Mouse (Mus musculus) gastrocnemius, postnatal 36 days (tissue): Measurements from ENCODE around the gene Gulp1. TPM values are rescaled to one million over a fixed set of nuclear protein-coding genes. Genes with fewer than 3 reads are reported as not detected.
A peak's percentile ranks its signal among the peaks of the same experiment; 100 is the strongest.

ENCODE experiments used
- DNase-seq, 2 experiments: peaks; one replicate each; pipeline ENCODE4 v3.0.0; 2022
- intact Hi-C: fragments of 180-260 bp; cut with DNase I; formaldehyde crosslinking; loops from one replicate; pipeline ENCODE4 v1.15.1; 2025
- long read RNA-seq, 2 experiments: library from polyadenylated mRNA; stranded (forward); transcript quantifications; one replicate each; pipeline ENCODE4 v2.0.0; 2021
- total RNA-seq, 2 experiments: library from RNA; stranded (reverse); gene quantifications; 2 replicates each; pipeline ENCODE4 v1.2.3; 2021

Gene Gulp1
- total RNA-seq, result 1 to 10 TPM; 2.9 to 3.1 TPM
- long read RNA-seq, experiment 1, partial matches to known transcripts, result 1 of 2 reads
- long read RNA-seq, experiment 1, other reads (novel, unspliced or antisense), result 0 of 2 reads
- long read RNA-seq, experiment 2, partial matches to known transcripts, result 0 of 2 reads
- long read RNA-seq, experiment 2, other reads (novel, unspliced or antisense), result 0 of 2 reads

- intact Hi-C loops, result loop anchor here (5.0 kb wide), 1 partner anchor 191 kb away; no protein-coding TSS in a partner anchor
- DNase-seq, result peak; percentile 74
These were observed at the start of gene Gulp1 for GRCm38 (mm10) chr1:44551461-44552370. TSS of gene Gulp1 (plus strand) at chr1:44551511.

DNA sequence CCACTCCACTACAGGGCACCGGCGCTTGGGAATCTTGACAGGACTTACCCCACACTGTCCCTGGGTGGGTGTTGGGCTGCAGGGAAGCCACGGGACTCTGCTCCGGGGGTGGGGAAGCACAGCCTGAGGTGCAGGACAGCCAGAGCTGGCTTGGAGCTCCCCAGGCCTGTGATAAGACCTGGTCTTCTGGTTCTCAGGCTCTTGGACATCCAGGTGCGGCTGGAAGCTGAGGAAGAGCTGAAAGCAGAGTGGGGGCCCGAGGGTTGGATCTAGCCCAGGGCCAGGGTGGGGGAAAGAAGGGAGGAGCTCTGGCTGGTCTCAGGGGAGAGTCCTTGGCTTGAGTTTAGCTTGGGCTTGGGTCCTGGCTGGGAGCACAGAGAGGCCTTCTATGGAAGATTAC lies 1.1 kb upstream of the Gulp1 start:
- intact Hi-C loops, result loop anchor here (5.0 kb wide), 1 partner anchor 192 kb away; no protein-coding TSS in a partner anchor
- DNase-seq, result no peak

DNA sequence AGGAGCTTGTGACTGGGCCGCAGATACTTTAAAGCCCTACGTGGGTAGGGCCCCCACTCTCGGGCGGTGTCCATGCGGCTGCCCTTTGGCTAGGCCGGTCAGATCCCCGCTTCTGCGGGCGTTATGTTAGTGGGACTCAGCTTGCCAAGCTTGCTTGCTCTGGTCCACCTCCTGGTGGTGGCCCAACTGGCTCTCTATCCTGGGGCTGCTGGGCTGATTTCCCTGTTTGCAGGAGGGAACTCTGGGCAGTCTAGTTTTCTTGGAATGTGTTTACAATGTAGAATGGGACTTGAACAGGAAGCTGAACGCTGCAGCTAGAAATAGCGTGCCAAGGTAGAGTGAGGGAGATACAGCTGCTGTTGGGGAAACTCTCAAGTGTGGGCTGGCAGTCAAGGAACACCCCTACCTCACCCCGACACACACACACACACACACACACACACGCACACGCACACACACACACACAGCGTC lies 1.1 kb downstream of the Gulp1 start:
- intact Hi-C loops, result loop anchor here (5.0 kb wide), 1 partner anchor 190 kb away; no protein-coding TSS in a partner anchor
- DNase-seq, result peak; percentile 50 to 67

DNA sequence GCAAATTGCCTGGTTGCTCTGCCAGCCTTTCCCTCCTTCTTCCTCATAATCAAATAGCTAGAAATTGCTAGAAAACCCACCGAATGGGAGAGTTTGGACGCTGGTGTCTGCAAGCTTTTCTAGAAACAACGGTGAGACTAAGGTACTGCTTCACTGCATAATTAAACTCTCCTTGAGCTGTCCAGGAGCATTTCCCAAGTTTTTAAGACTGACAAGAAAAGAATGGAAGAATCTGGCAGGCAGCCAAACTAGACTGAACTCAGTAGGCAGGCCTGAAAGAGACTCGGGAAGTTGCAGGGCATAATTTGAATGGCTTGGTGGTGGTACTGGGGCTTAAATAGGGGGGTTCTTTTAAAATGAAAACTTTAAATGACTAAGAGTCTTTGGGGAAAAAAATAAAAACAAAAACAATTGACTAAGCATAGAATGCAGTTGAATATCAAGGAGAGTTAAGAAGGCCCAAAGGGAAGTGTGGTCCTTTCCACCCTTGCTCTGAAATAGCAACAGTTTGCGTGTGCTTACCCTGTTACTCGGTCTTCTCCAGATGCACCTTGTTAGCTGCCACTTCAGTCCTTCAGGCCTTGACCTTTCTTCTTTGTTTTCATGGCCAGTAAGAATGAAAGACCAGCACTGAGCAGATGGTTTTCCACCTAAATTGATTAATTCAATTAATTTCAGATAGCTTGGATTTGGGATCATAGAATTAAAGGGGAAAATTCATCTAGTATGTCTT lies 2.0 kb downstream of the Gulp1 start:
- intact Hi-C loops, result loop anchor here (5.0 kb wide), 1 partner anchor 189 kb away; no protein-coding TSS in a partner anchor
- no peak for DNase-seq

GRCm38 (mm10) chr1:44567431-44567830 lies 16.1 kb downstream of the Gulp1 start:
- DNase-seq, result no peak
- intact Hi-C loops, result no loop called here

GRCm38 (mm10) chr1:44568296-44568695 lies 17.0 kb downstream of the Gulp1 start:
- intact Hi-C loops, result no loop called here
- no peak for DNase-seq

DNA sequence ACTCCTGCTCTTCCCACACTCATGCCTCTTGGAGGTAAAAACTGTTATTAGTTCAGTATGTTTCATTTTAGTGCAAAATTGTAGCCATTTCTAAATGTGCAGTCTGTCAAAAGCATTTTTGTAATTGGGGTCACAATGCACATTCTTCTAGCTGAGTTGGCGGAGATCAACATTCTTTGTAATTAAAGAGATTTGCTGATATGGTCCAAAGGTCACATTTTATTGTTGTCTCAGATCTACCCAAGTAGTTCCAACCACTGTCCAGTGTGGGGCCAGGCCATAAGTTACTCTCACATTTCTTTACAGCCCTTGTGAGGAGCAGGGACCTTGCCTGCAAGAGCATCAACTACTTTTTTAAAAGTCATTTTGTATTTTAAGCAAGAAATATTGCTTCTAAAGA lies 24.7 kb downstream of the Gulp1 start:
- DNase-seq, result no peak
- intact Hi-C loops, result no loop called here

- DNase-seq, result no peak
- intact Hi-C loops, result no loop called here
These were observed 25.3 kb downstream of the Gulp1 start for GRCm38 (mm10) chr1:44576610-44577009.

GRCm38 (mm10) chr1:44580390-44580789 lies 29.1 kb downstream of the Gulp1 start:
- intact Hi-C loops, result no loop called here
- DNase-seq, result no peak

DNA sequence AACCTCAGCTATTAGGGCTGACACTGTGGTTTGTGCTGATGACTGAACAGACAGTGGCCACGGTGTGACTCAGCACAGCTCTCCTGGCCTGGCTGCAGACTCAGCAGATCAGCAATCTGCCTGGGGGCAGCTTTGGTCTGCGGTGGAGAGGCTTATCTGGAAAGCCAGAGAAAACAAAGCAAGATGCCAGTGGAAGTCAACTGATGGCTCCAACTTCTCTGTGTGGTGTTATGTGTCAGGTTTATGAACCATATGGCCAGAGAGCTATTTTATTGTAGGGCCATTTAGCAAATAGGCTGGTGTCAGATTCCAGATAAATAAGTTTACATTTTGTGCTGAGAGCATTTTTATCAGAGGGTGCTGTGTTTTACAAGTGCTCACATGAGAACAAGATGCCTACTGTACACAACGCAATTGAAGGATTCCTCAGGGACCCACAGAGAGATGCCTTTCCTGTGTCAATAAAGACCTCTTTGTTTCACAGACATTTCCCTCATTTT lies 33.6 kb downstream of the Gulp1 start:
- intact Hi-C loops, result loop anchor here (1.0 kb wide), 1 partner anchor 67 kb away; no protein-coding TSS in a partner anchor
- peak in 1 of 2 experiments; percentile 5 for DNase-seq

GRCm38 (mm10) chr1:44591742-44592141 lies 40.4 kb downstream of the Gulp1 start:
- intact Hi-C loops, result no loop called here
- no peak for DNase-seq

DNA sequence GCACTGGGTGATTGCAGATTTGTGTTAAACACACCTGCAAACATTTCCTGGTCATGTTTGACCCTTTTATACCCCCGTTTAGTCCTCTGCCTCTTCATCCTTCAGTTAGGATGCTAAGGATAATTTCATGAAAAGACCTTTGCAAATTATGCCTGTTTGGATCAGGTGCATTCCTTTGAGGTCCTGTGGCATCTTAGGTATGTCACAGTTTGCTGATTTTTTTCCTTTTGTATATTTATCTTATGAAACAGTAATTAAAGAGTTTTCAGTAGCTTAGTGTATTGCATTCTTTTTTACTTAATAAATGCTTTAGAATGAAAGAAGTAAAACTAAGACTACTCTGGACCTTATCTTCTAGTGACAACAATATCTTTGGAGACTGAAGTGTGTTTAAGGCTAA lies 41.8 kb downstream of the Gulp1 start:
- intact Hi-C loops, result no loop called here
- no peak for DNase-seq

DNA sequence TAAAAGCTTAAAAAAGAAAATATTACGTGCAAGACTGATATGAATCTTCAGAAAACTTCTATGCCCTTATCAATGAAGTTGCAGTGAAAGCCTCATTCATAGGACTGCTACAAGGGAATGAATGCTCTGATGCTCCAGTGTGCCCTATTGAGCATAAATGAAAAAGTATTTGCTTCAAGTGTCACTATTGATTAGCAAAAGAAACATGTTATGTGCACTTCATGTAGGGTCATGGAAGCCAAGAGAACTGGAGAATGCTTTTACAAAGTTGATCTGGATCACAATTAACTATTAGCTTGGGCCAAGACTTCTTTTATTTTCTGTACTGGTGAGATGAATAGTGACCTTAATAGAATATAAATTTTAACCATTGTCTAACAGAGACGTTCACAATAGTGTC lies 47.0 kb downstream of the Gulp1 start:
- intact Hi-C loops, result no loop called here
- no peak for DNase-seq

DNA sequence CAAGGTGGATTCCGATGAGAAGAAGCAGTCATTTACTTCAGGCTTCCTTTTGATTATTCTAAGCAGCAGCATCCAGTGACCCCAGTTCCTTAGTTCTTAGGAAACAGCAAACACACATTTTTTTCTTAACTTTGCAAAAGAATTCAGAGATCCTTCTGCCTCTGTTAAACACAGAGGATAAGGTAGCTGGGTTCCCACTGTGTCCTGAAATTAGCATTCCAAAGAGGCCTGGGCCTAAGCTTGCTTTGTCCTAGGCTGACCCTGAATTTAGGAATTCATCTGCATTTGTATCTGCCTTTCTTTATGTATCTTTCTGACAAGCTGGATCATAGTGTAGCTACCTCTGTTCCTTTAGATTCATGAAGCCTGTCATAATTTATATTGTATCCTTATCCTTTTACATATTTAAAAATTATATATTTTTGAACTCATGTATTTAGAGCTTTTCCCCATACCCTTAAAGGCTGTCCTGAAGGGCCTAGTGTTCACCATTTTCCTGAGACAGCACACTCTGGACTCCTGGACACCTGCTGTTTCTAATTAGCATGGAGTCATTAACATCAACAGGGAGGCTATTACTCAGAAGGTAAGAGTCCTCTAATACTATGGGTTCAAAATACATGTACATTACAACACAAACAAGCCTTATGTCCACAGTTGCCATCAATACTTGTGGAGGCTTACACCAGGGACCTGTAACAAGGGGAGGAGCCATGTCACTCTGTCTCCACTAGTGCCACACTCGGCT lies 62.2 kb downstream of the Gulp1 start:
- DNase-seq, result no peak
- intact Hi-C loops, result no loop called here

GRCm38 (mm10) chr1:44618751-44619150 lies 67.4 kb downstream of the Gulp1 start:
- intact Hi-C loops, result no loop called here
- no peak for DNase-seq

GRCm38 (mm10) chr1:44634481-44634880 lies 83.2 kb downstream of the Gulp1 start:
- intact Hi-C loops, result no loop called here
- DNase-seq, result no peak

DNA sequence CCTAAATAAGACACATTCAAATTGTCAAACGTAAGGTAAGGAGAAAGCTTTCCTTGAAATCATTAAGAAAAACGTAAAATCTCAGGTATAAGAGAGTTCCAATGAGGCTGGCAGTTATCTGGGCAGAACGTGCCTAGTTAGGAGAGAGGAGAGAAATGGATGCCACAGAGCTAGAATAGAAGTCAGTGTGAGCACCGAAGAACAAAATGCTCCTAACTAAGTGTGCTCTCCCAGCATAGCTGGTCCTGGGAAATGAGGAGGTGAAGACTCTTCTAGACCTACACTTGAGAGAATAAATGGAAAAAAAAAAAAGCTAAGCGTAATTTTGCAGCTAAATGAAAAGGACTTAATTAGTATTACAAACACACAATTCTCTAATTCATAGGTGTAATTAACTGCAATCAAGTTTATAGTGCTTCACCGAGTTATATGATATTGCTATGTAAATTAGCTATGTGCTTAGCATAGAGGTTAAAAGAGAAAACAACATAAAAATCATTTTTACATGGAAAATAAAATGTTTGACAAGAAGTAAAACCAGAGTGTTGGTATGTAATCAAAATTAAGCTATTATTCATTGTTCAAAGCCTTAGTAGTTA lies 94.5 kb downstream of the Gulp1 start:
- no peak for DNase-seq
- intact Hi-C loops, result no loop called here

DNA sequence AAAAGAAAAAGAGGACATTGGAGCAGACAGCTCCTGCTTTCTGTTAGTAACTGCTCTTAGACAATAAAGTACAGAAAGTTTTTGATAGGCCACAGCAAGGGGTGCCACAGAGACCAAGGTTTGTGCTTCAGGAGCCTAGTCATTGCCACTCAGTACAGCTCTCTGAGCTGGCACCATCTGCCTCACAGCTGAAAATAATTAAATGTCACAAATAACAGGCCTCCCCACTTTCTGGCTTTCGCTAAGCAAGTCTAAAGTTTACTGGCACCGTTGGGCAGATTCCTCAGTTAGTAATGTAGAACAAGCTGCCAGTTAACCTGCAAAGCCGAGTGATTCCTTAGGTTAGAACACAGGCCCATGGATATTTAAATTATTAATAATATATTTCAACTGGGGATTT lies 127.7 kb downstream of the Gulp1 start:
- DNase-seq, result no peak
- intact Hi-C loops, result no loop called here

DNA sequence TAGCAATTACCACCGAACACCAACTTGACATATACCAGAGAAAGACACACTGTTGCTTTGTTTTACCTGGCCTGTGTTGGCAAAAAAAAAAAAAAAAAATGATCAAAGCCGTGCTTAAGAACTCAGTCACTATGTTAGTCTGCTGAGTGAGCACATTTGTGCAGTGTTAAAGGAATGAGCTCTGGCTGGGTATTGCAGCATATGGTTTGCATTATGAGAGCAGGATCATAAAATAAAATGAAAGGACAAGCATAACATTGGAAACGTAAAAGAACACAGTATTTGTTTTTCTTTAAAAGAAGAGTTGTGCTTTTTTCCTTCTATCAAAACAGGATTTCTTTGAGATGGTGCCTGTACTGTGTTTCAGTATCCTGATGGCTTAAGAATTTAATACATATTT lies 128.1 kb downstream of the Gulp1 start:
- DNase-seq, result no peak
- intact Hi-C loops, result no loop called here

DNA sequence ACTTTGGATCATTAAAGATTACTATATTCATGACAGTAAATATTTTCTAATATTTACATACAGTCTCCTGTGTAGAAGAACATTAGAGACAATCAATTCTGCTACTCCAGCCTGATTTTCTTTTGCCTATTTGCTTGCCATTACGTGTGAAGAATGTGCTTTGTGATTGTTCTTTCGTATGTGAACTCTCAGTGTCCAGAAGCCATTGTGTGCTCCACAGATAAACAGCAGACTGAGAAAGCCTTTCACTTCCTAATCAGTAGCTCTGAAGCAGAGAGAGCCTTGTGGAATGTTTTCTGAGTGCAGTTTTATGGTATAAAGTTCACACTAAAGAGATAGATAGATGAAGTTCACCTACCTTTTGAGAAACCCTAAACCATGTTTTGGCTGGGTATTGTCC lies 131.2 kb downstream of the Gulp1 start:
- no peak for DNase-seq
- intact Hi-C loops, result no loop called here
